Mouse (Mus musculus): ENCODE results near the gene Rest. TPM values are rescaled to one million over a fixed set of nuclear protein-coding genes. Genes with fewer than 3 reads are reported as not detected.

Rest gene
- polyA plus RNA-seq, 1 experiment from 2014 or later, result 8.5 TPM

DNA sequence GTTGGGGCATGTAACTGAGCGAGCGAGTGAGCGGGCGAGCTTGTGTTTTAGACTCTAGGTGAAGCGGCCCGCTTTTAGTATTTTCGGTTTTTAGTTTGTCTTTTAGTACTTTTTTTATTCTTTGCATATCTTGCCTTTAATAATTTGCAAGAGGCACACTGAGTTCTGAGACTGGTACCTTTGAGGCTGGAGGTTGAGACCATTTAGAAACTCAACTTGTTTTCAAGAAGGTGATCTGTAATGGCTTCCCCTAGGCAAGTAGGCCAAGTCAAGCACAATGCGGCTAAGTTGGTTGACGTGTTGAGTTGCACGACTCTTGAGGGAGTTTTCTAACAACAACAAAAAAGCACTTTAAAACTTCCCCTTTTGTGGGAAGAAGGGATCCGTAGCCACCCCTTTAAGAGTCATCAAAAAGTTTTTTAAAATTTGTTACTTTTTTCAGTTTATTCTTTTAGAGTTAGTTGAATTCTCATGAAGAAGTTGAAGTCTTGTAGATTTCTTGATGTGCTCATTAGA lies 1.7 kb downstream of the Rest start:
- no peaks in the 10 kb centered on the region for H3K9me3 ChIP-seq
- peaks cover 16% of the 10 kb centered on the region for H3K4me1 ChIP-seq
- peak overlapping the region; percentile 96 for H3K4me3 ChIP-seq
- H3K27ac ChIP-seq (replicated peaks), result 0 out of 2 replicates have a peak overlapping the region, but pooled peaks have one; percentile 84
- H3K27me3 ChIP-seq, result peaks cover 2% of the 10 kb centered on the region; the same call in 1 of the 2 replicates
- peaks cover 6% of the 10 kb centered on the region; the same call in 1 of the 2 replicates for H3K36me3 ChIP-seq
- WGBS, result under 1% methylated on average over 11 of the region's 11 CpGs
- peak overlapping the region; percentile 68; the same call in 1 of the 2 replicates for H3K9ac ChIP-seq (replicated peaks)
- peak overlapping the region; percentile 75 for H3K4me2 ChIP-seq (replicated peaks)
- ATAC-seq (replicated peaks), result no peak

DNA sequence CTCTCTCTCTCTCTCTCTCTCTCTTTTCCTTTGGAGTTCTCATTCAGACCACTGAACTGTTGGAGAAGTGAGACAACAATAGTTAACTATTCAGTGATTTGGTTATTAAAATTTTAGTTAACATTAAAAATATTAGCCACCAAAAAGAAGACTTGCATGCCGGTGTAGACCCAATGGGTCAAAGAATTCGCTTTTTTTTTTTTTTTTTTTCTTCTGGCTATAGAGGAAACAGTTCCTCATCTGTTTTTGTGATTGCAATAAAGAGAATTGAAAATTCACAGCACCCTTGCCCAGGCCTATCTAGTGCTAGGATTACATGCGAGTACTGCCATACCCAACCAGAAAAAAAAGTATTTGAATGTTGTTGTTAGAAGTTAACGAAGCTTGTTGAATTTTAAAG lies 2.1 kb downstream of the Rest start:
- no peaks in the 10 kb centered on the region for H3K9me3 ChIP-seq
- WGBS, result 56% methylated on average over 4 of the region's 4 CpGs
- no peak for ATAC-seq (replicated peaks)
- H3K9ac ChIP-seq (replicated peaks), result no peak overlapping the region
- H3K4me1 ChIP-seq, result peaks cover 16% of the 10 kb centered on the region
- peaks cover 2% of the 10 kb centered on the region; the same call in 1 of the 2 replicates for H3K27me3 ChIP-seq
- peak overlapping the region; percentile 75 for H3K4me2 ChIP-seq (replicated peaks)
- no peak overlapping the region for H3K27ac ChIP-seq (replicated peaks)
- H3K36me3 ChIP-seq, result peaks cover 6% of the 10 kb centered on the region; the same call in 1 of the 2 replicates
- H3K4me3 ChIP-seq, result peak overlapping the region; percentile 96

DNA sequence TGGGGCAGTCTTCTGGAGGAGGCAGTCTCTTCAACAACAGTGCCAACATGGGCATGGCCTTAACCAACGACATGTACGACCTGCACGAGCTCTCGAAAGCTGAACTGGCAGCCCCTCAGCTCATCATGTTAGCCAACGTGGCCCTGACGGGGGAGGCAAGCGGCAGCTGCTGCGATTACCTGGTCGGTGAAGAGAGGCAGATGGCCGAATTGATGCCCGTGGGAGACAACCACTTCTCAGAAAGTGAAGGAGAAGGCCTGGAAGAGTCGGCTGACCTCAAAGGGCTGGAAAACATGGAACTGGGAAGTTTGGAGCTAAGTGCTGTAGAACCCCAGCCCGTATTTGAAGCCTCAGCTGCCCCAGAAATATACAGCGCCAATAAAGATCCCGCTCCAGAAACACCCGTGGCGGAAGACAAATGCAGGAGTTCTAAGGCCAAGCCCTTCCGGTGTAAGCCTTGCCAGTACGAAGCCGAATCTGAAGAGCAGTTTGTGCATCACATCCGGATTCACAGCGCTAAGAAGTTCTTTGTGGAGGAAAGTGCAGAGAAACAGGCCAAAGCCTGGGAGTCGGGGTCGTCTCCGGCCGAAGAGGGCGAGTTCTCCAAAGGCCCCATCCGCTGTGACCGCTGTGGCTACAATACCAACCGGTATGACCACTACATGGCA lies 2.8 kb downstream of the Rest start:
- H3K4me2 ChIP-seq (replicated peaks), result no peak overlapping the region
- WGBS, result 94% methylated on average over 30 of the region's 30 CpGs
- H3K9ac ChIP-seq (replicated peaks), result no peak overlapping the region
- H3K9me3 ChIP-seq, result no peaks in the 10 kb centered on the region
- peaks cover 2% of the 10 kb centered on the region; the same call in 1 of the 2 replicates for H3K27me3 ChIP-seq
- ATAC-seq (replicated peaks), result no peak
- no peak overlapping the region for H3K4me3 ChIP-seq
- H3K27ac ChIP-seq (replicated peaks), result no peak overlapping the region
- peaks cover 6% of the 10 kb centered on the region; the same call in 1 of the 2 replicates for H3K36me3 ChIP-seq
- H3K4me1 ChIP-seq, result peaks cover 16% of the 10 kb centered on the region

DNA sequence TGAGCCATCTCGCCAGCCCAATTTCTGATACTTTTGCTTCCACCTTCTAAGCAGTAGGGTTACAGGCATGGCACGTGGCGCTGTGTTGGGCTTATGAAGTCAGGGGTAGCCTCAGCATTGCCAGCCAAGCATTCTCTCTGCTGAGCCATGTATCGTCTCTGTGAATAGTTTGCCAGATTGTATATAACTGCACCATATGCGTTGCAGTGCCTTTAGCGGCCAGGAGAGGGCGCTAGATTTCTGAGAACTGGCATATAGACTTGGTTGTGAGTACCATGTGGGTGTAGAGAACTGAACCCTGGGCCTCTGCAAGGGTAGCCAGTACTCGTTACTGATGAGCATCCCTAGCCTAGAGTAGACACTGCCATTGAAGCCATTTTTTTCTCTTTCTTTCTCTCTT lies 4.1 kb downstream of the Rest start:
- Histone ChIP-seq H3K9ac (replicated peaks) (no peak overlapping the region), H3K27ac (replicated peaks) (no peak overlapping the region), H3K9me3 (no peaks in the 10 kb centered on the region), H3K36me3 (peaks cover 6% of the 10 kb centered on the region; the same call in 1 of the 2 replicates), H3K4me1 (peaks cover 16% of the 10 kb centered on the region), H3K4me3 (no peak overlapping the region), H3K27me3 (peaks cover 2% of the 10 kb centered on the region; the same call in 1 of the 2 replicates), H3K4me2 (replicated peaks) (no peak overlapping the region)
- 81% methylated on average over 8 of the region's 8 CpGs for WGBS
- ATAC-seq (replicated peaks), result no peak

DNA sequence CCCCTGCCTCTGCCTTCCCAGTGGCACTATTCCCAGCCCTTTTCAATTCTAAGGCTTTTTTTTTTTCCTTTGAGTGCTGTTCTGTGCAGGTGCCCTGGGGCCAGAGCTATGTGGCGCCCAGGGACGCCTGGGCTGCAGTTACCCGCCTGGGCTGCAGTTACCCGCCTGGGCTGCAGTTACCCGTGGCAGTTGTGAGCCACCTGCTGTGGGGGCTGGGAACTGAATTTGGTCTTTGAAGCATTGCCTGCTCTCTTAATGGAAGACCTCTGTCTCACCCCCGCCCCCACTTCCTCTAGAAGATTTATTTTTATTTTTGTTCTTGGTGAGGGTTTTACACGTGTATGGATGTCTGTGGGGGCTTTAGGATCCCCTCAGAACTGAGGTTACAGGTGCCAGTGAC lies 7.9 kb downstream of the Rest start:
- H3K4me2 ChIP-seq (replicated peaks), result no peak overlapping the region
- H3K4me3 ChIP-seq, result no peak overlapping the region
- no peak overlapping the region for H3K27ac ChIP-seq (replicated peaks)
- peaks cover 10% of the 10 kb centered on the region; the same call in 1 of the 2 replicates for H3K36me3 ChIP-seq
- H3K9me3 ChIP-seq, result no peaks in the 10 kb centered on the region
- H3K27me3 ChIP-seq, result no peaks in the 10 kb centered on the region
- ATAC-seq (replicated peaks), result no peak
- H3K9ac ChIP-seq (replicated peaks), result no peak overlapping the region
- 81% methylated on average over 7 of the region's 7 CpGs for WGBS
- H3K4me1 ChIP-seq, result no peaks in the 10 kb centered on the region

DNA sequence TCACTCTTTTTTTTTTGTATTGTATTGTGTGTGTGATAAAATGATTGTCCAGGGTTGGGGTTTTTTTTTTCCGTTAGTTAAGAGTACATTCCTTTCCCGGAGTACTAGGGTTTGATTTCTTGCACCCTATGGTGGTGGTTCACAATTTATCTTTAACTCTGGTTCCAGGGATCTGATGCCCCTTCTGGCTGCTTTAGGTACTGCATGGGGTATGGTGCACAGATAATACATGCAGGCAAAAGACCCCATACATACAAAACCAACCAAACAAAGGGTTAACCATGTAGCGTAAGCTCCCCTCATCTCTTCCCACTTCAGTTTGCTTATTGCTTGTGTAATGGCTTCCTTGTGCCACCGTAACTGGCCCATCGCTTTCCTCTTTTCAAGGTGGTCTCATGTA lies 10.7 kb downstream of the Rest start:
- H3K36me3 ChIP-seq, result peaks cover 4% of the 10 kb centered on the region; the same call in 1 of the 2 replicates
- ATAC-seq (replicated peaks), result no peak
- H3K27me3 ChIP-seq, result no peaks in the 10 kb centered on the region
- H3K9ac ChIP-seq (replicated peaks), result no peak overlapping the region
- H3K4me1 ChIP-seq, result no peaks in the 10 kb centered on the region
- no peak overlapping the region for H3K4me2 ChIP-seq (replicated peaks)
- no peaks in the 10 kb centered on the region for H3K9me3 ChIP-seq
- H3K27ac ChIP-seq (replicated peaks), result no peak overlapping the region
- H3K4me3 ChIP-seq, result no peak overlapping the region
- WGBS, result 90% methylated on average over 5 of the region's 5 CpGs

DNA sequence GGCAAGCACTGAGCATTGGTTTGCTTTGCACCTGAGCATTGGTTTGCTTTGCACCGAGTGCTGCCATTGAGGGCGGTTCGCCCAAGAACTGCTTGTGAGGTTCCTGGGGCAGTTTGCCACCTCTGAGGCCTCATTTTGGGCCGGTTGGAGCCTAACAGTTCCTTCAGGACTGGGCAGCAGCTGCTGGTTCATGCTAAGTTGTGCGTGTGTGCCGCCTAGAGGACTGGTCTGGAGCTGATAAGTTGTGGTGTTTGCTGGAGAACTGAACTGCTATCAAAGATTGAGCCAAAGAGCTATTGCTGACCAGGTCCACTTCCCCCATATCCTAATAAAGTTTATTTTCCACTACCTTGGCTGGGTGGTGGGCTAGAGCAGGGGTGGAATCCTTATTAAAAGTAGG lies 11.9 kb downstream of the Rest start:
- 94% methylated on average over 6 of the region's 6 CpGs for WGBS
- Histone ChIP-seq H3K9me3 (no peaks in the 10 kb centered on the region), H3K36me3 (peaks cover 14% of the 10 kb centered on the region), H3K9ac (replicated peaks) (no peak overlapping the region), H3K27me3 (no peaks in the 10 kb centered on the region), H3K4me1 (no peaks in the 10 kb centered on the region), H3K4me3 (no peak overlapping the region), H3K4me2 (replicated peaks) (no peak overlapping the region), H3K27ac (replicated peaks) (no peak overlapping the region)
- no peak for ATAC-seq (replicated peaks)

DNA sequence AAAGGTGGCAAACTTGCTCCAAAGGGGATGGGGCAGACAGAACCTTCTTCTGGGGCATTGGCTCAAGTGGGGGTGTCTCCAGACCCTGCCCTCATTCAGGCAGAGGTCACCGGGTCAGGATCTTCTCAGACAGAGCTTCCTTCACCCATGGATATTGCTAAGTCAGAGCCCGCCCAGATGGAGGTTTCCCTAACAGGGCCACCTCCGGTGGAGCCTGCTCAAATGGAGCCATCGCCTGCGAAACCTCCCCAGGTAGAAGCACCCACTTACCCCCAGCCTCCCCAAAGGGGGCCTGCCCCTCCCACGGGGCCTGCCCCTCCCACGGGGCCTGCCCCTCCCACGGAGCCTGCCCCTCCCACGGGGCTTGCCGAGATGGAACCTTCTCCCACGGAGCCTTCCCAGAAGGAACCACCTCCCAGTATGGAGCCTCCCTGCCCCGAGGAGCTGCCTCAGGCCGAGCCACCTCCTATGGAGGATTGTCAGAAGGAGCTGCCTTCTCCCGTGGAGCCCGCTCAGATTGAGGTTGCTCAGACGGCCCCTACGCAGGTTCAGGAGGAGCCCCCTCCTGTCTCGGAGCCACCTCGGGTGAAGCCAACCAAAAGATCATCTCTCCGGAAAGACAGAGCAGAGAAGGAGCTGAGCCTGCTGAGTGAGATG lies 16.4 kb downstream of the Rest start:
- Histone ChIP-seq H3K27me3 (no peaks in the 10 kb centered on the region), H3K9ac (replicated peaks) (no peak overlapping the region), H3K4me1 (no peaks in the 10 kb centered on the region), H3K4me3 (no peak overlapping the region), H3K4me2 (replicated peaks) (no peak overlapping the region), H3K36me3 (peaks cover 22% of the 10 kb centered on the region), H3K27ac (replicated peaks) (no peak overlapping the region), H3K9me3 (no peaks in the 10 kb centered on the region)
- 84% methylated on average over 20 of the region's 20 CpGs for WGBS
- ATAC-seq (replicated peaks), result no peak

DNA sequence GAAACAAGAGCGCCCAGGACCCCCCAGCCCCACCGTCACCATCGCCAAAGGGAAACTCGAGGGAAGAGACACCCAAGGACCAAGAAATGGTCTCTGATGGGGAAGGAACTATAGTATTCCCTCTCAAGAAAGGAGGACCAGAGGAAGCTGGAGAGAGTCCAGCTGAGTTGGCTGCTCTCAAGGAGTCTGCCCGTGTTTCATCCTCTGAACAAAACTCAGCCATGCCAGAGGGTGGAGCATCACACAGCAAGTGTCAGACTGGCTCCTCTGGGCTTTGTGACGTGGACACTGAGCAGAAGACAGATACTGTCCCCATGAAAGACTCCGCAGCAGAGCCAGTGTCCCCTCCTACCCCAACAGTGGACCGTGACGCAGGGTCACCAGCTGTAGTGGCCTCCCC lies 17.0 kb downstream of the Rest start:
- 87% methylated on average over 9 of the region's 9 CpGs for whole genome bisulfite sequencing
- no peak overlapping the region for H3K27ac ChIP-seq (replicated peaks)
- no peak overlapping the region for H3K4me2 ChIP-seq (replicated peaks)
- H3K4me1 ChIP-seq, result no peaks in the 10 kb centered on the region
- H3K36me3 ChIP-seq, result peaks cover 22% of the 10 kb centered on the region
- no peak overlapping the region for H3K9ac ChIP-seq (replicated peaks)
- H3K27me3 ChIP-seq, result no peaks in the 10 kb centered on the region
- no peaks in the 10 kb centered on the region for H3K9me3 ChIP-seq
- no peak for ATAC-seq (replicated peaks)
- H3K4me3 ChIP-seq, result no peak overlapping the region

DNA sequence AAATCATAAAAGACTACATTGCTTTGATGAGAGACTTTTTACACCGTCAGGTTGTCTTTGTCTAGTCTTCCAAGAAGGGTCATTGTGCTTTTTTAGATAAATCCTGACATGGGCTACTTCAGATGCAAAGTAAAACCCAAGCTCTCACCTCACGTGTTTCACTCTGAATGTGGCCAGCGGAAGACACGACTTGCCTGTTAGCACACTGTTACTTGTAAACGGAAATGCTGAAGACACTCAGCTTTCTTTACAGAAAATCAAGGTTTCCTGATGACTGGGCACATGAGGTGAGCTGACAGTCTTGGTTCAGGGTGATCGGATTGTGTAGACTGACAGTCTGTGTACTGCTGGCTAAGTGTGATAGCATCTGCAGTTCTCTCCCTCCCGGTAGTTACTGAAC lies 20.4 kb downstream of the Rest start:
- no peak for ATAC-seq (replicated peaks)
- Histone ChIP-seq H3K27me3 (no peaks in the 10 kb centered on the region), H3K4me1 (no peaks in the 10 kb centered on the region), H3K4me3 (no peak overlapping the region), H3K36me3 (peaks cover 26% of the 10 kb centered on the region), H3K4me2 (replicated peaks) (no peak overlapping the region), H3K9me3 (no peaks in the 10 kb centered on the region), H3K27ac (replicated peaks) (no peak overlapping the region), H3K9ac (replicated peaks) (no peak overlapping the region)
- WGBS, result 79% methylated on average over 7 of the region's 7 CpGs

DNA sequence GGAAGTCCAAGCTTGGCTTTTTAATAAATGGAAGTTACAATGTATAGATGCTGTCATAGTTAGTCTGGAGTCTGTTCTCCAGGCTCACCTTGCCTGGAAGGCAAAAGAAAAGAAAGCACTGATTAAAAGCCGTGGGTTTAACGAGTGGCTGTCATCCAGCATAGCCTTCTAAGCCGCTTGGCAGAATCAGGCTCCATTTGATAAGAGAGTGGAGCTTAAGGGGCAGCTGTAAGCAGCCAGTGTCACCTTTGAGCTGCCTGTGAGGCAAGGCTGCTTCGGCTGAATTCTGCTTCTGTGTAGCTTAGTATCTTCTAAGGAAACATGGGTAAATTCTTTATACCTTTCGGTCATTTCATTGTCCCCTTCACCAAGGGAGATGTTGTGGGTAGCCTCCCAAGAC lies 21.6 kb downstream of the Rest start:
- no peak for ATAC-seq (replicated peaks)
- 69% methylated on average over 5 of the region's 5 CpGs for WGBS

DNA sequence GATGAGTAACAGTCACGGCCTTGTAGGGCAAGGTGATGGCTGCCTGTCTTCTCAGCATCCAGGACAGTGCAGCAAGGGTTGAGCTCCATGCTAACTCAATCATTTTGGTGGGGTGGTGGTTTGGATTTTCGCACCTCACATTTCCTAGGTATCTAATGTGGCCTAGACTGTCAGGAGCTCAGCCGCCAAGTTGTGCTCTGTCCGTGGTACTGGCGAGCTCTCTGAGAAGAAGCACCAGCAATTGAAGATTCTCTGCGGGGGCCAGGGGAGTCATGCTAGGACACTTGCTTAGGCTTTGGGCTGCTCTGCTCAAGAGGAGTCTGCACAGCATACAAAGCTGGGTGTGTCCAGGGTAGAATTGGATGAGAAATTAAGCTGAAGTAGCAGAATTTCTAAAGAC lies 22.6 kb downstream of the Rest start:
- Histone ChIP-seq H3K9ac (replicated peaks) (no peak overlapping the region), H3K4me3 (no peak overlapping the region), H3K36me3 (peaks cover 23% of the 10 kb centered on the region), H3K4me1 (no peaks in the 10 kb centered on the region), H3K27me3 (no peaks in the 10 kb centered on the region), H3K4me2 (replicated peaks) (no peak overlapping the region), H3K27ac (replicated peaks) (no peak overlapping the region), H3K9me3 (no peaks in the 10 kb centered on the region)
- WGBS, result 83% methylated on average over 6 of the region's 6 CpGs
- no peak for ATAC-seq (replicated peaks)

More for the DNA sequence above, 21.6 kb downstream of the Rest start:
- Histone ChIP-seq H3K27me3 (no peaks in the 10 kb centered on the region), H3K9me3 (no peaks in the 10 kb centered on the region), H3K4me1 (no peaks in the 10 kb centered on the region), H3K4me3 (no peak overlapping the region), H3K9ac (replicated peaks) (no peak overlapping the region), H3K27ac (replicated peaks) (no peak overlapping the region), H3K36me3 (peaks cover 23% of the 10 kb centered on the region), H3K4me2 (replicated peaks) (no peak overlapping the region)
